Mouse (Mus musculus): Measurements from ENCODE around the gene Pgm1. TPM values are rescaled to one million over a fixed set of nuclear protein-coding genes. Genes with fewer than 3 reads are reported as not detected.

The Pgm1 gene
- 60.2 and 64.7 TPM in 2 replicates for polyA plus RNA-seq (2016; fragmentation: Nextera tagmentation; extraction: Ambion mirVana)

GRCm38 (mm10) chr4:99929149-99929612, at the start of gene Pgm1:
Gene Pgm1 (plus strand): TSS chr4:99929414.
- ATAC-seq, result peak; percentile 83
- Histone ChIP-seq H3K36me3 (peaks cover 6% of the 10 kb centered on the region; the same call in 1 of the 2 replicates), H3K4me3 (peak within 1 kb of the TSS; percentile 67), H3K4me2 (peak within 1 kb of the TSS; percentile 92), H3K27ac (peak within 1 kb of the TSS; percentile 81), H3K9me3 (replicated peaks) (no peaks in the 10 kb centered on the region), H3K9ac (peak within 1 kb of the TSS; percentile 76), H3K27me3 (replicated peaks) (no peaks in the 10 kb centered on the region), H3K4me1 (peaks cover 61% of the 10 kb centered on the region)
- 2% methylated on average over 23 of the region's 23 CpGs for WGBS (ENCODE audit: insufficient replicate concordance)

DNA sequence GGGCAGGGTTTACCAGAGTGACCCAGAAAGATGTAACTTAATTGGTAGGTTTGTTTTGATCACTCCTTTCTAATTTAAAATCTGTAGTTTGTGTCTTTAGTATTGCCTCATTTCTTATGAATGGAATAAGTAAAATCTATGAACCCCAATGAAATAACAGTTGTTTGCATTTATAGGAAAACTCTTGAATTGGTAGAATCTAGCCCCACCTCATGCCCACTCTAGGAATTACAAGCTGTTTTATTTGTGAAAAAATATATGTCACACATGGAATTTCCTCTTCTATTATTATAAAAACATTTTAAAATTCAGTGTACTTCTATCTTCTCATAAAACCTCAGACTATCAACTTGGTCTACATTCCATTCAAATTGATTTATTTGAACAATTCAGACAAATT, 47.3 kb upstream of the Pgm1 start:
- ATAC-seq, result no peak
- Histone ChIP-seq H3K27me3 (replicated peaks) (no peaks in the 10 kb centered on the region), H3K36me3 (0 out of 2 replicates have a peak, but pooled peaks cover 8% of the 10 kb centered on the region), H3K27ac (no peak overlapping the region), H3K9me3 (replicated peaks) (no peaks in the 10 kb centered on the region), H3K4me2 (no peak overlapping the region), H3K4me3 (no peak overlapping the region), H3K9ac (no peak overlapping the region), H3K4me1 (no peaks in the 10 kb centered on the region)

DNA sequence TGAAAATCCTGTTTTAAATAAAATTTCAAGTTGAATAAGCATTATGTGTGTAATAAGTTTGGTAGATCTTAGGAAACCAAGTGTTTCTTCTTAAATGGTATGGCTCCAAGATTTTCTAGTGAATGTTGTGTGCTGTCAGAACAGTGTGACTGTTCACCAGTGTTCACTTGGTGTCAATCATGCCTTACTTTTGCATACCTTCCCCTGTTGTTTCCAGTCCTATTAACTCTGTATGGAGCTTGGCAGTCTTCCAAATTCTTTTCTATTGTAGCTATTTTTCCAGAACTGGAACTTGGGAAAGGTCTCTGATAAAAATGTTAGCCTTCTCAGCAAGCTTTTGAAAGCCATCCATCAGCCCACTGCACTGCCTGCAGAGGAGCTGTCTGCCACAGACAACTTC, 46.8 kb upstream of the Pgm1 start:
- H3K9ac ChIP-seq, result no peak overlapping the region
- ATAC-seq, result no peak
- no peak overlapping the region for H3K4me3 ChIP-seq
- H3K27me3 ChIP-seq (replicated peaks), result no peaks in the 10 kb centered on the region
- H3K4me2 ChIP-seq, result no peak overlapping the region
- H3K36me3 ChIP-seq, result 0 out of 2 replicates have a peak, but pooled peaks cover 6% of the 10 kb centered on the region
- no peak overlapping the region for H3K27ac ChIP-seq
- H3K9me3 ChIP-seq (replicated peaks), result no peaks in the 10 kb centered on the region
- no peaks in the 10 kb centered on the region for H3K4me1 ChIP-seq

- Histone ChIP-seq H3K4me3 (no peak overlapping the region), H3K27me3 (replicated peaks) (no peaks in the 10 kb centered on the region), H3K9me3 (replicated peaks) (no peaks in the 10 kb centered on the region), H3K4me1 (no peaks in the 10 kb centered on the region), H3K27ac (no peak overlapping the region), H3K4me2 (no peak overlapping the region), H3K9ac (no peak overlapping the region), H3K36me3 (no peaks in the 10 kb centered on the region)
- 58% methylated on average over 4 of the region's 4 CpGs for WGBS (ENCODE audit: insufficient replicate concordance)
- ATAC-seq, result no peak
Observed at GRCm38 (mm10) chr4:99913894-99914451, 15.2 kb upstream of the Pgm1 start.

DNA sequence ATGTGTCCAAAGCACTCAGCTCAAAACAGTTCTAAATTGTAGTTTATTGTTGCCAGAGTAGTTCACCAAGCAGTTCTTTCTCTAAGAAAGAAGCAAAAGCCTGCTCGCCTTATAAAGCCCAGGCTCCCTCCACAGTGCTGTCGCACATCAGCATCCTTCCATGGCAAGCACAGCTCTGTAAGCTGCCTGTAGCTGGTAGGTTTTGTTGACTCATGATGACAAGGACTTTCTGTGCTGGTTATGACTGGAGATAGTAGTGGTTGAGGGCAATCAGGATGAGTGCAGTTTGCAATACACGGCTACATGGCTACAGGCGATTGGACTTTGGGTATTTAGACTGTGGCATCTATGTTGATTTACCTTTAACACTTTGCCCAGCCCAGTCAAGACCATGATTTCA, 2.8 kb upstream of the Pgm1 start:
- H3K27ac ChIP-seq, result no peak overlapping the region
- H3K4me1 ChIP-seq, result peaks cover 50% of the 10 kb centered on the region
- no peak overlapping the region for H3K9ac ChIP-seq
- no peak overlapping the region for H3K4me3 ChIP-seq
- peak; percentile 73 for ATAC-seq
- no peaks in the 10 kb centered on the region for H3K9me3 ChIP-seq (replicated peaks)
- H3K4me2 ChIP-seq, result no peak overlapping the region
- H3K27me3 ChIP-seq (replicated peaks), result no peaks in the 10 kb centered on the region
- no peaks in the 10 kb centered on the region for H3K36me3 ChIP-seq
- WGBS (ENCODE audit: insufficient replicate concordance), result 52% methylated on average over 4 of the region's 4 CpGs

DNA sequence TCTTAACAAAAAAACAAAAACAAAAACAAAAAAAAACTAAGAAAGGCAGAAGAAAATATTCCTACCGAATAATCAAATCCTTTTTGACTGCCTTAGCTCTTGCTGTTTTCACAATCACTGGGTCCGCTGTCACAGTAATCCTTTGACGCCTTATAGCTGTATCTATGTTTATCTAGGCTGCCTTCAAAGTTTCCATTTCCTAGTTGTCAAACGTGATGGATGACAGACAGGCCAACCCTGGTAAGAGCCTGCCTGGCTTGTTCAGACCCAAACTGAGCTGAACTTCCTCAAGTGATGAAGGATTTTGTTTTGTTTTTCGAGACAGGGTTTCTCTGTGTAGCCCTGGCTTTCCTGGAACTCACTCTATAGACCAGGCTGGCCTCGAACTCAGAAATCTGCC, 693 bp upstream of the Pgm1 start:
- peaks cover 57% of the 10 kb centered on the region for H3K4me1 ChIP-seq
- no peak overlapping the region for H3K4me3 ChIP-seq
- no peak overlapping the region for H3K9ac ChIP-seq
- H3K4me2 ChIP-seq, result peak overlapping the region; percentile 92
- ATAC-seq, result no peak
- H3K9me3 ChIP-seq (replicated peaks), result no peaks in the 10 kb centered on the region
- H3K27me3 ChIP-seq (replicated peaks), result no peaks in the 10 kb centered on the region
- 26% methylated on average over 6 of the region's 6 CpGs for WGBS (ENCODE audit: insufficient replicate concordance)
- no peak overlapping the region for H3K27ac ChIP-seq
- peaks cover 6% of the 10 kb centered on the region; the same call in 1 of the 2 replicates for H3K36me3 ChIP-seq

DNA sequence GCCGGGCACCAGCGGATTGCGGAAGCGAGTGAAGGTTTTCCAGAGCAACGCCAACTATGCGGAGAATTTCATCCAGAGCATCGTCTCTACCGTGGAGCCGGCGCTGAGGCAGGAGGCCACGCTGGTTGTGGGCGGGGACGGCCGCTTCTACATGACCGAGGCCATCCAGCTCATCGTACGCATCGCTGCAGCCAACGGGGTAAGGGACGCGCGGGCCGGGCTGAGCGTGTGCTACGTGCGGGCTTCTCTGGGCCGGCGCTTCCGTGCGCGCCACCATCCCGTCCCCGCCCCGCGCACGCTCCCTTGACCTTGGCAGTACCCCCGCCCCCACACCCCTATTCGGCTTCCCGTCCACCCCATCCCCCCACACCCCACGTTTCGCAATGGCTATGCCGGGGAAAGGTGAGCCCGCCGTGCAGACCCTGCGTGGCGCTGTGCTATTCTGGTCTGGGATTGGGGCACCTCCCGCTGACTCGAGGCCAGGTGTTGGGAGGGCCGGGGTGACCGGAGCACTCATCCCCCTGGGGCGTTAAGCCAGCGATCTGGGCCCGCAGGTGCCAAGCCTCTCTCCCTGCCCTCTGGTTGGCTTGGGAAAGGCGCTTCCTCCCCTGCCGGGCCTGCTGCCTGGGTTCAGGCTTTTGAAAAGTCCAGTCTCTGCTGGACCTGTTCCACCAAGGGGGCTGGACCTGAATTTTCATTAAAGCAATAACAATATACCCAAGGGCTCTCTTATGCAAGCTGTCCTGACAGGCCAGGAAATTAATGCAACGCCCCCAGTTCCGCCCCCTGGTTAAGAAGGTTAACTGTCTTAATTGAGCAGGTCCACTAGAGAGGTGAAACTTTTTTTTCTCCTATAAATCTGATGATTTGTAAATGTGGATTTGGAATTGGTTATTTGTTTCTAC, 651 bp downstream of the Pgm1 start, which contains the start of gene Itgb3bp:
Gene Itgb3bp (minus strand): TSS at position 201 of the 905 bp plus-strand sequence.
- ATAC-seq, result peak; percentile 85
- Histone ChIP-seq H3K4me3 (peak within 1 kb of the TSS; percentile 67), H3K27ac (peak within 1 kb of the TSS; percentile 81), H3K9me3 (replicated peaks) (no peaks in the 10 kb centered on the region), H3K36me3 (peaks cover 6% of the 10 kb centered on the region; the same call in 1 of the 2 replicates), H3K4me1 (peaks cover 61% of the 10 kb centered on the region), H3K27me3 (replicated peaks) (no peaks in the 10 kb centered on the region), H3K4me2 (peak within 1 kb of the TSS; percentile 92), H3K9ac (peak within 1 kb of the TSS; percentile 76)
- 1% methylated on average over 38 of the region's 57 CpGs for WGBS (ENCODE audit: insufficient replicate concordance)

- Histone ChIP-seq H3K9me3 (replicated peaks) (no peaks in the 10 kb centered on the region), H3K4me3 (peak overlapping the region; percentile 67), H3K4me1 (peaks cover 61% of the 10 kb centered on the region), H3K9ac (peak overlapping the region; percentile 12; the same call in 1 of the 2 replicates), H3K27ac (0 out of 2 replicates have a peak overlapping the region, but pooled peaks have one; percentile 10), H3K27me3 (replicated peaks) (no peaks in the 10 kb centered on the region), H3K4me2 (peak overlapping the region; percentile 92), H3K36me3 (peaks cover 6% of the 10 kb centered on the region; the same call in 1 of the 2 replicates)
- ATAC-seq, result no peak
- WGBS (ENCODE audit: insufficient replicate concordance), result 51% methylated on average over 10 of the region's 10 CpGs
Observed at GRCm38 (mm10) chr4:99930518-99931239, 1.5 kb downstream of the Pgm1 start.

DNA sequence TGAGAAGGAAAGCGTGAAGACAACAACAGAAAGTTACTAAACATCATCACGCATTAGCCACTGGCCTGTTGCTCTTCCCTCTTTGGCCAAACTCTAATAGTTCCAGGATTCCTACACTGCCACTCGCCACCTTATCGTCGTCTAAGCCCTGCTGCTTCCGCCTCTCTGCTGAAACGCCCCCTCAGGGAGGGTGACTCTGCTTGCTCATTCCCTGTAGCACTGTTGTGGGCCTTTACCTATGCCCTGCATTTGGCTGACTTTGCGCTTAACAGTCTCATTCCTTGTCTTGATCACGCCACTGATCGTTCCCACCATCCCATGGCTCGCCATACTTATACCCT, 2.0 kb downstream of the Pgm1 start:
- Histone ChIP-seq H3K4me1 (peaks cover 55% of the 10 kb centered on the region), H3K4me3 (peak overlapping the region; percentile 67), H3K4me2 (peak overlapping the region; percentile 92), H3K27ac (0 out of 2 replicates have a peak overlapping the region, but pooled peaks have one; percentile 10), H3K9me3 (replicated peaks) (no peaks in the 10 kb centered on the region), H3K36me3 (peaks cover 6% of the 10 kb centered on the region; the same call in 1 of the 2 replicates), H3K9ac (peak overlapping the region; percentile 12; the same call in 1 of the 2 replicates), H3K27me3 (replicated peaks) (no peaks in the 10 kb centered on the region)
- WGBS (ENCODE audit: insufficient replicate concordance), result 50% methylated on average over 11 of the region's 11 CpGs
- no peak for ATAC-seq

GRCm38 (mm10) chr4:99931807-99932206, 2.6 kb downstream of the Pgm1 start:
- no peak overlapping the region for H3K4me2 ChIP-seq
- H3K27ac ChIP-seq, result no peak overlapping the region
- no peak overlapping the region for H3K9ac ChIP-seq
- peaks cover 49% of the 10 kb centered on the region for H3K4me1 ChIP-seq
- H3K4me3 ChIP-seq, result no peak overlapping the region
- ATAC-seq, result no peak
- 72% methylated on average over 4 of the region's 4 CpGs for WGBS (ENCODE audit: insufficient replicate concordance)
- H3K27me3 ChIP-seq (replicated peaks), result no peaks in the 10 kb centered on the region
- H3K36me3 ChIP-seq, result peaks cover 6% of the 10 kb centered on the region; the same call in 1 of the 2 replicates
- H3K9me3 ChIP-seq (replicated peaks), result no peaks in the 10 kb centered on the region

GRCm38 (mm10) chr4:99934859-99935258, 5.6 kb downstream of the Pgm1 start:
- no peaks in the 10 kb centered on the region for H3K27me3 ChIP-seq (replicated peaks)
- no peak for ATAC-seq
- 86% methylated on average over 7 of the region's 7 CpGs for WGBS (ENCODE audit: insufficient replicate concordance)
- H3K27ac ChIP-seq, result no peak overlapping the region
- no peaks in the 10 kb centered on the region for H3K9me3 ChIP-seq (replicated peaks)
- H3K36me3 ChIP-seq, result peaks cover 6% of the 10 kb centered on the region; the same call in 1 of the 2 replicates
- no peak overlapping the region for H3K9ac ChIP-seq
- H3K4me2 ChIP-seq, result no peak overlapping the region
- no peak overlapping the region for H3K4me3 ChIP-seq
- peaks cover 31% of the 10 kb centered on the region for H3K4me1 ChIP-seq
